Mouse (Mus musculus): Measurements from ENCODE around the gene Fam92b. TPM values are rescaled to one million over a fixed set of nuclear protein-coding genes. Genes with fewer than 3 reads are reported as not detected.

Gene Fam92b
- total and polyA plus RNA-seq, 3 experiments: not detected

- H3K27ac ChIP-seq (ENCODE audit: control insufficient read depth, low read depth, low read length): no peak overlapping the region
- H3K9ac ChIP-seq (ENCODE audit: control insufficient read depth, low read depth, low read length, poor library complexity, severe bottlenecking): no peak overlapping the region
- no peak overlapping the region for H3K4me3 ChIP-seq (ENCODE audit: control insufficient read depth in 1 of 2, insufficient read depth in 1 of 2, low read depth in 2 of 2, low read length in 2 of 2)
- DNase-seq (ENCODE audit: low read depth, low spot score): no peak
- no peak for TF ChIP-seq GATA1 (IDR thresholded peaks at IDR 0.05; ENCODE audit: low read depth, low read length)
- no peak for TF ChIP-seq CHD1 (IDR thresholded peaks at IDR 0.05; ENCODE audit: low read depth, low read length)
- no peak for TF ChIP-seq MAFK (IDR thresholded peaks at IDR 0.05; ENCODE audit: borderline replicate concordance, low read depth, low read length)
- no peak for TF ChIP-seq POLR2AphosphoS5 (IDR thresholded peaks at IDR 0.05; ENCODE audit: borderline replicate concordance, low read depth, low read length)
- TF ChIP-seq E2F4 (IDR thresholded peaks at IDR 0.05; ENCODE audit: borderline replicate concordance, low read depth, low read length): no peak
- no peak for TF ChIP-seq ETS1 (IDR thresholded peaks at IDR 0.05; ENCODE audit: low read depth, low read length)
- TF ChIP-seq KAT2A (conservative IDR thresholded peaks at IDR 0.05; ENCODE audit: low read depth, low read length): no peak
- TF ChIP-seq BHLHE40 (IDR thresholded peaks at IDR 0.05; ENCODE audit: borderline replicate concordance, low read depth, low read length): no peak
- TF ChIP-seq ZNF384 (IDR thresholded peaks at IDR 0.05; ENCODE audit: low read depth, low read length): no peak
- TF ChIP-seq MYB (IDR thresholded peaks at IDR 0.05; ENCODE audit: low read depth, low read length): no peak
- no peak for TF ChIP-seq TBP (IDR thresholded peaks at IDR 0.05; ENCODE audit: low read depth, low read length)
- TF ChIP-seq EP300 (IDR thresholded peaks at IDR 0.05; ENCODE audit: low read depth in 1 of 2, low read length in 2 of 2): no peak
- no peak for TF ChIP-seq SMC3 (IDR thresholded peaks at IDR 0.05; ENCODE audit: low read depth, low read length)
- no peak for TF ChIP-seq USF2 (IDR thresholded peaks at IDR 0.05; ENCODE audit: borderline replicate concordance in 1 of 2, insufficient read depth in 1 of 2, low read depth in 1 of 2, low read length in 2 of 2)
- no peak for TF ChIP-seq TAL1 (IDR thresholded peaks at IDR 0.05; ENCODE audit: low read length)
- TF ChIP-seq MEF2A (IDR thresholded peaks at IDR 0.05; ENCODE audit: extremely low read depth, insufficient replicate concordance, low read depth, low read length, poor library complexity, severe bottlenecking): no peak
- TF ChIP-seq ZKSCAN1 (IDR thresholded peaks at IDR 0.05; ENCODE audit: low read depth, low read length): no peak
- no peak for TF ChIP-seq SIN3A (IDR thresholded peaks at IDR 0.05; ENCODE audit: low read length)
- H3K79me2 ChIP-seq (ENCODE audit: control insufficient read depth, insufficient read depth, low read length, poor library complexity): no peaks in the 10 kb centered on the region
- no peaks in the 10 kb centered on the region for H3K27me3 ChIP-seq (ENCODE audit: control insufficient read depth in 1 of 2, insufficient read depth in 2 of 2, low read length in 2 of 2)
- H3K9me3 ChIP-seq (replicated peaks; ENCODE audit: insufficient read depth, low read length): no peaks in the 10 kb centered on the region
- no peaks in the 10 kb centered on the region for H3K4me1 ChIP-seq (ENCODE audit: control insufficient read depth in 1 of 2, insufficient read depth in 2 of 2, low read length in 2 of 2)
- no peaks in the 10 kb centered on the region for H3K36me3 ChIP-seq (ENCODE audit: control insufficient read depth in 1 of 2, insufficient read depth in 2 of 2, low read length in 2 of 2)
Measured at GRCm38 (mm10) chr8:120135687-120136086, 41.6 kb downstream of the Fam92b start.

- no peak for DNase-seq (ENCODE audit: low read depth, low spot score)
- no peaks in the 10 kb centered on the region for H3K9me3 ChIP-seq (replicated peaks; ENCODE audit: insufficient read depth, low read length)
- no peaks in the 10 kb centered on the region for H3K79me2 ChIP-seq (ENCODE audit: control insufficient read depth, insufficient read depth, low read length, poor library complexity)
- H3K4me3 ChIP-seq (ENCODE audit: control insufficient read depth in 1 of 2, insufficient read depth in 1 of 2, low read depth in 2 of 2, low read length in 2 of 2): no peak overlapping the region
- no peaks in the 10 kb centered on the region for H3K36me3 ChIP-seq (ENCODE audit: control insufficient read depth in 1 of 2, insufficient read depth in 2 of 2, low read length in 2 of 2)
- H3K9ac ChIP-seq (ENCODE audit: control insufficient read depth, low read depth, low read length, poor library complexity, severe bottlenecking): no peak overlapping the region
- no peaks in the 10 kb centered on the region for H3K27me3 ChIP-seq (ENCODE audit: control insufficient read depth in 1 of 2, insufficient read depth in 2 of 2, low read length in 2 of 2)
- H3K27ac ChIP-seq (ENCODE audit: control insufficient read depth, low read depth, low read length): no peak overlapping the region
- H3K4me1 ChIP-seq (ENCODE audit: control insufficient read depth in 1 of 2, insufficient read depth in 2 of 2, low read length in 2 of 2): no peaks in the 10 kb centered on the region
- no peak for TF ChIP-seq POLR2A (IDR thresholded peaks at IDR 0.05; ENCODE audit: control insufficient read depth in 1 of 2, insufficient read depth in 1 of 2, low read depth in 1 of 2, low read length in 2 of 2, poor library complexity in 1 of 2)
- no peak for TF ChIP-seq SIN3A (IDR thresholded peaks at IDR 0.05; ENCODE audit: low read length)
- TF ChIP-seq CHD2 (IDR thresholded peaks at IDR 0.05; ENCODE audit: low read length): no peak
- TF ChIP-seq MXI1 (IDR thresholded peaks at IDR 0.05; ENCODE audit: low read depth, low read length): no peak
- TF ChIP-seq TBP (IDR thresholded peaks at IDR 0.05; ENCODE audit: low read depth, low read length): no peak
- TF ChIP-seq ZNF384 (IDR thresholded peaks at IDR 0.05; ENCODE audit: low read depth, low read length): no peak
- no peak for TF ChIP-seq TCF12 (IDR thresholded peaks at IDR 0.05; ENCODE audit: low read depth, low read length)
- TF ChIP-seq MEF2A (IDR thresholded peaks at IDR 0.05; ENCODE audit: extremely low read depth, insufficient replicate concordance, low read depth, low read length, poor library complexity, severe bottlenecking): no peak
- no peak for TF ChIP-seq MAX (IDR thresholded peaks at IDR 0.05; ENCODE audit: low read length)
- TF ChIP-seq KAT2A (conservative IDR thresholded peaks at IDR 0.05; ENCODE audit: low read depth, low read length): no peak
- TF ChIP-seq ZKSCAN1 (IDR thresholded peaks at IDR 0.05; ENCODE audit: low read depth, low read length): no peak
- no peak for TF ChIP-seq NRF1 (IDR thresholded peaks at IDR 0.05; ENCODE audit: insufficient read depth, low read depth, low read length, poor library complexity, severe bottlenecking)
- no peak for TF ChIP-seq MYB (IDR thresholded peaks at IDR 0.05; ENCODE audit: low read depth, low read length)
- TF ChIP-seq MAFK (IDR thresholded peaks at IDR 0.05; ENCODE audit: borderline replicate concordance, low read depth, low read length): no peak
- TF ChIP-seq USF2 (IDR thresholded peaks at IDR 0.05; ENCODE audit: borderline replicate concordance in 1 of 2, insufficient read depth in 1 of 2, low read depth in 1 of 2, low read length in 2 of 2): no peak
- TF ChIP-seq ETS1 (IDR thresholded peaks at IDR 0.05; ENCODE audit: low read depth, low read length): no peak
Measured at GRCm38 (mm10) chr8:120133169-120133568, 44.1 kb downstream of the Fam92b start.

Measured in MEL (cell line).